Mouse (Mus musculus) mammary gland, adult 2 months (tissue): ENCODE data around the gene Gpd1l. TPM values are rescaled to one million over a fixed set of nuclear protein-coding genes. Genes with fewer than 3 reads are reported as not detected.

Source experiments
- polyA plus RNA-seq: library from polyadenylated mRNA; depleted of rRNA; stranded (reverse); fragments of >200 nt; gene quantifications from 2 replicates; pipeline ENCODE4 v1.2.3, GENCODE M21; 2012; ENCODE audit warnings: low replicate concordance; rRNA removed

Gpd1l gene
- polyA plus RNA-seq = 20.2 and 31.3 TPM in 2 replicates

DNA sequence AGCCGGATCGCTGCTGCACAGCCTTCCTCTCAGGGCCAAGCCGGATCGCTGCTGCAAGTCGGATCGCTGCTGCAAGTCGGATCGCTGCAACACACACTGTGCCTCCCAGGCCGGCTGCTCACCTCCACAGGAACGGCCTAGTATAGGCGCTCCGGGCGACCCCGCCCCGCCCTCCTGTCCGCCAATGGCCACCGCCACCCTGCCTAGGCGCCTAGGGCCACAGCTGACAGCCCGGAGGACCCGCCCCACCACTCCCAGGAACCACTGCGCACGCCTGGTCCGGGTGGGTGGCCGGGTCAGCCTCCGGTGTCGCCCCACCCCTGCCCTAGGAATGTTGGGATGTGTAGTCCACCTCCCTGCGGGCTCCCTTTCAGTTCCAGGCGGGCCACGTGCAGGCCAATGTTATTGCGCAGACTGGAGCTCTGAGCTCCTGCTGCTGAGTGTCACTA lies at the start of gene Gpd1l:
Gpd1l (minus strand) TSS at position 265 of the 449 bp plus-strand sequence.

DNA sequence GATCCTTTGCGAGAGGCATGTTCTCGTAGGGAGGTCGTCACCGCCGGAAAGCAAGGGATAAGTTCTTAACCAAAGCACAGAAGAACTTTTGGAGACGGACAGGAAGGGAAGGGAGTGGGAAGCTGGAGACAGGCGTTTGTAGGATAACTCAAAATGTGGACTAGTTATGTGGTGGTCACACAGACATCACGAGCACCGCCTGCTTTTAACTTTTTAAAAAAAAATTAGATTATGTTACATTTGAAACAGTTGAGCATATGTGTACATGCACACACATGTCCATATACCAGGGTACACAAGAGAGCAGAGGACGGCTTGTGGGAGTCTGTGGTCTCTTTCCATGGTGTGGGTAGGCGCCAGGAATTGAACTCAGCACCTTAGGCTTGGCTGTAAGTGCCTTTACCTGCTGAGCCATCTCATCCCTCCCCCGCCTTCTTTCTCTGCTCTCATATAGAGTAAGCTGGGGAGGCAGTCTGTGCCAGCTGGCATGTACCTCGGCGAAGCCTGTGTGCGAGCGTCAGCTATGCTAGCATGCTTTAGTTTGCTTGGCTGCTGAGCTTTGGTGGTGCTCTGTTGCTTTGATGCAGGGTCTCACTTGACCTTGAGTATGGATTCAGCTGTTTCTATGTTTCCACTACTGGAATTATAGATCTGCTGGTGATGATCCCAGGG lies 49.0 kb upstream of the Gpd1l start, which contains the start of gene Rps27rt:
Rps27rt (minus strand) TSS at position 51 of the 672 bp plus-strand sequence.

GRCm38 (mm10) chr9:114978281-114979111 lies 44.7 kb upstream of the Gpd1l start, which contains the start of gene Osbpl10:
TSS of gene Osbpl10 (plus strand) at chr9:114978569.

Other genes with a start within 250 kb of the Gpd1l start
- gene Dync1li1, start 245.2 kb downstream of the Gpd1l start, polyA plus RNA-seq = 13.1 and 14.6 TPM in 2 replicates
- 50.2 and 62.5 TPM in 2 replicates for gene Cmtm6, start 202.9 kb downstream of the Gpd1l start, polyA plus RNA-seq
- 190 and 234 TPM in 2 replicates for gene Cmtm7, start 152.1 kb downstream of the Gpd1l start, polyA plus RNA-seq
- gene Cmtm8, start 89.8 kb downstream of the Gpd1l start, polyA plus RNA-seq = 46.7 and 62.7 TPM in 2 replicates
- gene Osbpl10, start 44.6 kb upstream of the Gpd1l start, polyA plus RNA-seq = 2.0 and 2.8 TPM in 2 replicates
- gene Rps27rt, start 48.8 kb upstream of the Gpd1l start, polyA plus RNA-seq = 36.3 and 170 TPM in 2 replicates